Mouse (Mus musculus): Measurements from ENCODE around the gene Abl1.

DNA sequence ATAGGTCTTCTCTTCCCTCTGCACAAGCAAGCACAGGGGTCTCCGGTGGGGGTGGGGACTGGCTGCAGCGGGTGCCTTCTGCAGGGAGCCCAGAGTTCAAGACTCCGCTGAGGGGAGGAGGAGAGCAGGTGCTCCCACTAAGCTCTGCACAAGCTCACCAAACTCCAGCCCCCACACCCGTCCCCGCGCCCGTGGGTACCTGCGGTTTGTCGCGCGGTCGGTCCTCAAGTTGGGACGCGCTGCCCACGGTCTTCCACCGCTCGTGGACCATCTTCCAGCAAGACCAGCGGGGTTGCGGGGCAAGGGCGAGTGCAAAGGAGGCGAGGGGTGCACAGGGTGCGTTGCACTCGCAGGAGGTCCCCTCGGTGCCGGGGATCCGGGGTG lies 157.3 kb downstream of the Abl1 start:
- TF ChIP-seq CTCF (IDR thresholded peaks at IDR 0.05; ENCODE audit: borderline replicate concordance, extremely low read depth, insufficient read depth, insufficient read length) (no peak), POLR2A (IDR thresholded peaks at IDR 0.05; ENCODE audit: borderline replicate concordance, extremely low read depth, insufficient read depth, insufficient read length, poor library complexity, severe bottlenecking) (no peak)

Measured in brain, embryonic 14.5 days (tissue).